Mouse (Mus musculus): ENCODE measurements at regions not wholly inside any gene's neighbourhood (a gene's known extent, or its start where the extent isn't known, plus 50 kb on each side); places are given as distances from the start of the nearest gene placed in this dataset.
A peak's percentile ranks its signal among the peaks of the same experiment; 100 is the strongest.

DNA sequence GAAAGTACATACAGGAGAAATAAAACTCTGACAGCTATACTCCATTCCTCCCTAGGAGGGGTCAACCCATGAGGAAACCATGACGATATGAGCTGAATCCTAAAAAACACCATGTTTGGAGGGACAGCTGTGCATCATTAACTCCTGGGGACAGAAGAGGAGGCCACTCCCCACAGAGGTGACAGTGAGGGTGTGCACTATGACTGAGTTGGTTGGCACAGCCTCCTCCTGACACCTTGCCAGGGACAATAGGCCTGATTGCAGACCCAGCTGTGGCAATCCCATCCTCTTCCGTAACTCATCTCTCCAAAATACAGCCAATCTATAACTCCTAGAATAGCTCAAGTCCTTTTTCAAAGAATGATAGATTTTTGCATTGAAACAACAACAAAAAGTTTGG, 112.0 kb downstream of the Rbm43 start:
- DNase-seq, result no peak

DNA sequence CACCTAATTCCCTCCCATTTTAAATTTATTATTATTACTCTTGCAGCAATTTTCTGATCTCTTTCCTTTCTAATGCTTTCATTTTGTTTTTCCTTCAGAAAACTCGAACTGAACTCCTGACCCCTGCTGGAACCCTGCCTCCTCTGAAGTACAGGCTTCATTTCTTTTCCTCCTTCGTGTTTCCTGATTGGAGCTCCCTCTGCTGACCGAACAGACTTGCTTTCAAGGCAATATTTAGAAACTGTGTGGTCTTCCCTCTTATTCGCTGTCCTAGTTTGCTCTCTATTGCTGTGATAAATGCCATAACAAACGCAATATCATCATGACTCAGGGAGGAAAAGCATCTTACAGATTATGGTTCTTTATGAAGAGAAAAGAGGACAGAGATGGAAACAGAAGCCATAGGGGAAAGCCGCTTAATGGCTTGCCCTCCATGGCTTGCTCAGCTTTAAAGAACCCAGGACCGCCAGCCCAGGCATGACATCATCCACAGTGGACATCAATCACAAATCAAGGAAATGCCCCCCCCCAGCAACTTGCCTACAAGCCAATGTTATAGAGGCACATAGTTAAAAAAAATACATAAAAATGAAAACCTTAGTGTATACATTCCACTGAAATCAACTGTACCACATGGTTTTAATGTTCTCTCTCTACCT, 104.5 kb downstream of the Rbm43 start:
- DNase-seq, result peak; percentile 23

GRCm38 (mm10) chr2:51830965-51831720, 103.8 kb downstream of the Rbm43 start:
- DNase-seq, result no peak

GRCm38 (mm10) chr2:51837864-51838263, 97.1 kb downstream of the Rbm43 start:
- DNase-seq, result no peak

- DNase-seq, result no peak
Observed at GRCm38 (mm10) chr2:51840808-51841207, 94.2 kb downstream of the Rbm43 start.

GRCm38 (mm10) chr2:51844831-51845230, 90.1 kb downstream of the Rbm43 start:
- no peak for DNase-seq

DNA sequence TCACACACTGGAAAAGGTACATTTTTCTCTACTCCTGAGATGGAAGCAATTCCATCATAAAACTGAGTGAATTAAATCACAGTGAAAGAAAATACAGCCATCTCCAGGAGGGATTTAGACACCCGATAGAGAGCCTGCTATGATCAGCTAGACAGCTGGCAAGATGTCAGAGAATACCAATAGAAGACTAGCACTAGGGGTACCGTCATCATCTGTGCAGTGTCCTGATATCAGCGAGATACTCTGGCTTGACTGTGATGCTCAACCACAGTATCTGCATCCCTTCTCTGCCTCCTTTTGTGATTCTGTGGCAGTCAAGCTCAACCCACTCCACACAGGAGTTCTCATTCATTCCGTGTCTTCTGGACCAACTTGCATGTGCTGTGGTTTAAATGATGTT, 87.4 kb downstream of the Rbm43 start:
- DNase-seq, result no peak

DNA sequence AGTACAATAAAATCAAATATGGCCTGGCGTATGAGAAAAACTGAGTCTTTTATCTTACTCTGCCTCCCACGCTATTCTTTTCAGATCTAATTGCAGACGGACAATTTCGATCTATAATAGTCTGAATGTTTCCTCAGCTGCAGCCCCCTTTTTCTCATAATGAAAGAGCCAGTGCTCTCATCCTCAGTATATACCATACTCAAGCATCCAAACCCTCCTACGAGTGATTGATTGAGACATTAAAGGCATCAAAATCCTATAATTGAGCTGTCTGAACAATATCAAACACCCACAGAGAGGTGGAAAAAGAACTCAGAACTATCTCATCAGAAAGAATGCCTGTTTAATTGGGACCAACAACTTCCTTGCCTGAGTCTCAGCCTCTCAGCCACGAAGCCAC, 87.0 kb downstream of the Rbm43 start:
- no peak for DNase-seq

DNA sequence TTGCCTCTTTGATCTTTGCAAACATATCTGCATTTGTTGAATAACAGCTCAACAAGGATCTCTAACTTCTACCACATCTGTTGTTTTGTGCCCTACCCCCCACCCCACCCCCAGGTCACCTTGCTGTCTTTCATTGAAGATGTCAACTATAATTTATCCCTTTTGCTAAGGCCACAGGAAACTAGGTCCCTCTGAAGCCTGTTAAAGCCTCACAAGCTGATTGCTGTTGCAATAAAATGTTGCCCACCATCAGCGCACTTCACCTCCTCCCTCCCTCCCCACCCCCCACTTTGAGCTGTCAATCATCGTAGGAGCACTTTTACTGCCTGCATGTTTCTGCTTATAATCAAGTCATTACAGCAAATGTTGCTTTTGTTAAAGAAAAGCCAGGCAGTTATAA, 86.5 kb downstream of the Rbm43 start:
- DNase-seq, result no peak

- no peak for DNase-seq
Observed at GRCm38 (mm10) chr2:51850581-51850980, 84.4 kb downstream of the Rbm43 start.

- DNase-seq, result no peak
Observed at GRCm38 (mm10) chr2:51851711-51852110, 83.3 kb downstream of the Rbm43 start.

DNA sequence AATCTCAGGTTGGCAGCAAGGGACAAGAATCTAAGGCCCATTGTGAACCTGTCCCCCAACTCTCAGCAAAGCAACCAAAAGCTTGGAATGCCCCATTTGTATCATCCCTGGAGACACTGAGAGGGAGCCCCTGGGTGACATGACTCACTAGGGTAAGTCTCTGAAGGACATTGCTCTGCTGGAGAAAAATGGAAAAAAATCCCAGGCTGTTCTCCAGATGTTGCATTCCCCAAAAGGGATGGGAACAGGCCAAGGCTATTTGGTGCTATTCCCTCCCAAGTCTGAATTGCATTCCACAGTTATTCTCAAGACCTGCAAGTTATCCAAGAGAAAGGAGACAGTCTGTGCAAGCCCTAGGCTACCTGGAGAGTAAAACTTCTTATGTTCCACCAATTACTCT, 77.7 kb downstream of the Rbm43 start:
- no peak for DNase-seq

DNA sequence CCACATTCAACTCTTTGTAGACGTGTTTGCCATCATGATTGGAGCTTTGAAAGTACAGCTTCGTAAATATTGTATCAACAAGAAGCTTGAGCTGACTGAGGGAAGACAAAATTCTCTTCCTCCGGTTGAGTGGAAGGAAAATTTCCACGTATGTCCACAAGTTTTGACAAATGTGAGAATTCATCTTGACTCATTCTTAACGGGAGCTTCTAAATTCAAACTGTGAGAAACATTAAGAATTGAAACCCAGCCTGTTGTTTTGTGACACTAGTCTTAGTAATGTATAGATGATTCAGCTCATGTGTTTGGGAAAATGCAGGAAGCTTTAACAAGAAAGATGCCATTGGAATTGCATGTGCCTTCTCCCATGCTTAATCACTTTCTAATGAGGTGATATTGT, 68.9 kb downstream of the Rbm43 start:
- no peak for DNase-seq

GRCm38 (mm10) chr2:51868878-51869510, 66.0 kb downstream of the Rbm43 start:
- DNase-seq, result no peak

- no peak for DNase-seq
Observed at GRCm38 (mm10) chr2:51871571-51871970, 63.4 kb downstream of the Rbm43 start.
